Mouse (Mus musculus) C2C12 (cell line): ENCODE data around the gene Mfap1b. TPM values are rescaled to one million over a fixed set of nuclear protein-coding genes. Genes with fewer than 3 reads are reported as not detected.
A peak's percentile ranks its signal among the peaks of the same experiment; 100 is the strongest.
"Not testable (repeated sequence)": the region's sequence is repeated elsewhere in the genome, so short reads cannot be mapped to it uniquely, and the experiment has no call there.

ENCODE experiments used
- H3K27me3 ChIP-seq: one replicate; pipeline ENCODE4 v1.6.1; 2011; ENCODE audit not compliant: control insufficient read depth, insufficient read depth, insufficient read length
- H3K36me3 ChIP-seq: one replicate; pipeline ENCODE4 v1.6.1; 2011; ENCODE audit not compliant: control insufficient read depth, insufficient read depth
- H3K4me3 ChIP-seq: one replicate; pipeline ENCODE4 v1.5.1; 2011; ENCODE audit warnings: mild to moderate bottlenecking, control low read depth; ENCODE audit not compliant: poor library complexity, insufficient read depth, severe bottlenecking
- H3K79me2 ChIP-seq: one replicate; pipeline ENCODE4 v1.6.1; 2011; ENCODE audit not compliant: control insufficient read depth, insufficient read depth
- H3K79me3 ChIP-seq: one replicate; pipeline ENCODE4 v1.6.1; 2011; ENCODE audit warnings: low read depth, control low read depth
- H3ac ChIP-seq: one replicate; pipeline ENCODE3; 2011; ENCODE audit warnings: low read depth; ENCODE audit not compliant: control insufficient read depth, insufficient read length
- CEBPB ChIP-seq: IDR thresholded peaks from one replicate; pipeline ENCODE4 v1.6.1; 2011; ENCODE audit warnings: low read depth, mild to moderate bottlenecking, control low read depth, moderate library complexity
- CTCF ChIP-seq: IDR thresholded peaks from one replicate; pipeline ENCODE4 v1.5.1; 2011; ENCODE audit not compliant: control insufficient read depth, insufficient read depth, insufficient read length
- FOSL1 ChIP-seq: IDR thresholded peaks from one replicate; pipeline ENCODE4 v1.8.0; 2011; ENCODE audit warnings: mild to moderate bottlenecking, low read length; ENCODE audit not compliant: poor library complexity, insufficient read depth, severe bottlenecking
- MAX ChIP-seq: IDR thresholded peaks from one replicate; pipeline ENCODE4 v1.6.1; 2011; ENCODE audit warnings: mild to moderate bottlenecking, control low read depth
- MYOD1 ChIP-seq: IDR thresholded peaks from one replicate; pipeline ENCODE4 v1.6.1; 2011; ENCODE audit warnings: low read depth; ENCODE audit not compliant: control insufficient read depth, insufficient read length
- MYOG ChIP-seq: IDR thresholded peaks from one replicate; pipeline ENCODE4 v1.6.1; 2011; ENCODE audit not compliant: control insufficient read depth, insufficient read length; ENCODE audit errors: extremely low read depth
- USF1 ChIP-seq: IDR thresholded peaks from one replicate; pipeline ENCODE4 v1.6.1; 2011; ENCODE audit warnings: low read depth, mild to moderate bottlenecking, control low read depth, moderate library complexity
- polyA plus RNA-seq: library from polyadenylated mRNA; unstranded; fragments of >200 nt; fragmentation: generic; extraction: Trizol; gene quantifications from one replicate; pipeline ENCODE4 v1.2.1, GENCODE M21; 2012; ENCODE audit warnings: missing spikeins

Gene Mfap1b
- polyA plus RNA-seq, 1 experiment: 8.8 TPM

- no peak overlapping the region for H3ac ChIP-seq
- peaks cover 26% of the 10 kb centered on the region for H3K79me3 ChIP-seq
- H3K27me3 ChIP-seq: no peaks in the 10 kb centered on the region
- no peak overlapping the region for H3K4me3 ChIP-seq
- H3K79me2 ChIP-seq: peaks cover 52% of the 10 kb centered on the region
- TF ChIP-seq MYOG (no peak), MAX (no peak), USF1 (no peak), MYOD1 (no peak), CTCF (no peak), CEBPB (no peak), FOSL1 (no peak)
- peaks cover 22% of the 10 kb centered on the region for H3K36me3 ChIP-seq
These were observed 37.5 kb upstream of the Mfap1b start for GRCm38 (mm10) chr2:121511401-121511800.

GRCm38 (mm10) chr2:121509584-121509983, 35.7 kb upstream of the Mfap1b start:
- peaks cover 28% of the 10 kb centered on the region for H3K79me3 ChIP-seq
- H3ac ChIP-seq: peak overlapping the region; percentile 67
- peaks cover 58% of the 10 kb centered on the region for H3K79me2 ChIP-seq
- no peak for TF ChIP-seq USF1
- TF ChIP-seq CEBPB: no peak
- no peak for TF ChIP-seq FOSL1
- no peak for TF ChIP-seq MAX
- peaks cover 17% of the 10 kb centered on the region for H3K36me3 ChIP-seq
- no peak overlapping the region for H3K4me3 ChIP-seq
- no peaks in the 10 kb centered on the region for H3K27me3 ChIP-seq

DNA sequence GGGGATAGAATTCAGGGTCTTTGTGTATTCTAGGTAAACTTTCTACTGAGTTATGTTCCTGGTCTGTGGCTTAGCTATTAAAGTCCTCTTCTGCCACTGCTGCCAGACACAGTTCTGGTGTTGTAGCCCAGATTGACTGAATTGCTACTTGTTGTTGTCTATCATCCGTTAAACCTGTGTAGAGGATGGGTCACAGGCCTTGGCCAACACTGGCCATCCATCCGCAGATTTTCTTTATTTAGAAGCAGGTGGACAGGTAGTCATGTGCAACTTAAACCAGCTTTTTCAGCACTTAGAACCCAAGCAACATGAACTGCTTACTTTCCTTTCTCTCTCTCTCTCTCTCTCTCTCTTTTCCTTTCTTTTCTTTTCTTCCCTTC, 34.1 kb upstream of the Mfap1b start:
- peak overlapping the region; percentile 85 for H3K4me3 ChIP-seq
- H3K79me3 ChIP-seq: peaks cover 32% of the 10 kb centered on the region
- H3ac ChIP-seq: peak overlapping the region; percentile 18
- TF ChIP-seq FOSL1 (no peak), USF1 (no peak), CTCF (no peak), MYOD1 (no peak), MAX (no peak), CEBPB (no peak), MYOG (no peak)
- H3K36me3 ChIP-seq: peaks cover 13% of the 10 kb centered on the region
- peaks cover 63% of the 10 kb centered on the region for H3K79me2 ChIP-seq
- no peaks in the 10 kb centered on the region for H3K27me3 ChIP-seq

- H3K27me3 ChIP-seq: no peaks in the 10 kb centered on the region
- peak overlapping the region; percentile 85 for H3K4me3 ChIP-seq
- H3K36me3 ChIP-seq: peaks cover 13% of the 10 kb centered on the region
- H3K79me2 ChIP-seq: peaks cover 63% of the 10 kb centered on the region
- peak overlapping the region; percentile 40 for H3ac ChIP-seq
- H3K79me3 ChIP-seq: peaks cover 30% of the 10 kb centered on the region
- no peak for TF ChIP-seq MYOG
- TF ChIP-seq CTCF: no peak
These were observed 33.5 kb upstream of the Mfap1b start for GRCm38 (mm10) chr2:121507173-121507950.

DNA sequence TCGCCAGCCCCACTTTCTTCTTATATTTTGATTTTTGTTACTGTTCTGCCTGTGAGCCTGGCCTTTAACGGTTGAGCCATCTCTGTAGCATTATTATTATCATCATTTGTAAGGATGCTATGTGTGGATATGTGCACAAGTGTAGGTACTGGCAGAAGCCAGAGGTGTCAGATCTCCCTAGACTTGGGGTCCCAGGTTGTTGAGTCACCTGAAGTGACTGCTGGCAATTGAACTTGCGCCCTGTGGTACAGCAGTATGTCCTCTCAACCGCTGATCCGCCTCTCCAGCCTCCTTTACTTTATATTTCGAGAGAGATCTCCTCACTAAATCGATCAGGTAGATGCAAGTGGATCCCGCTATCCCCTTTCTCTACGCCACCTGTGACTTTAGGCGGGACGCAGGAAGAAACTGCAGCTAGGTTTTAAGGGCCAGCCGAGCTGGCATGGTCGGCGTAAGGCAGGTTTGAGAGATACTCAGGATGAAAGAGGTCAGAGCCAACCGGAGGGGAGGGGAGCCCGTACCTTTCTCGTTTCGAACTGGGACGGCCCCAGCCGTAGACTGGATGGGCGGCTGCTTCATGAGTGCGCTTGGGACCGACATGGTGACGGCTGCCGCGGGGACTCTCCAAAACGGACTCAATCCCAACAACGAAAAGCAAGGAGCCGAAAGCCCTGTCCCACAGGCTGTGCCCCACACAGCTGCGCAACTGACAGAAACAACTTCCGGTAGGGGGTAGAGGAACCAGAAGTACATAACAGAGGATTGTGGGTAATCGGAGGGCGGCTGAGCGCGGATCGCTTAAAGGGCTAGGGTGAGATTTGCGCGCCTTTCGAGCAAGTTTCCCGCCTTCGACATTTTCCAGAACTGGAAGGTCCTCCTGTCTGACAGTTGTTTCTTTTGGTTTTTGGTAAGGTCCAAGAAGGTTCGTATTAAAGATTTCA, 32.3 kb upstream of the Mfap1b start, which contains the start of the genes Mfap1a and Wdr76:
Mfap1a (minus strand) TSS at position 724 of the 941 bp plus-strand sequence.
Wdr76 (plus strand) TSS at position 782 of the 941 bp plus-strand sequence.
- TF ChIP-seq MAX: peak; percentile 38
- Histone ChIP-seq H3ac (peak within 1 kb of the TSS; percentile 44), H3K79me2 (peaks cover 61% of the 10 kb centered on the region), H3K4me3 (peak within 1 kb of the TSS; percentile 85), H3K36me3 (peaks cover 10% of the 10 kb centered on the region), H3K79me3 (peaks cover 26% of the 10 kb centered on the region)
- not testable (repeated sequence) for H3K27me3 ChIP-seq

GRCm38 (mm10) chr2:121501550-121501949, 27.7 kb upstream of the Mfap1b start:
- H3K4me3 ChIP-seq, H3ac ChIP-seq, H3K79me3 ChIP-seq, H3K27me3 ChIP-seq, H3K36me3 ChIP-seq: not testable (repeated sequence)
- H3K79me2 ChIP-seq: peaks cover 16% of the 10 kb centered on the region

DNA sequence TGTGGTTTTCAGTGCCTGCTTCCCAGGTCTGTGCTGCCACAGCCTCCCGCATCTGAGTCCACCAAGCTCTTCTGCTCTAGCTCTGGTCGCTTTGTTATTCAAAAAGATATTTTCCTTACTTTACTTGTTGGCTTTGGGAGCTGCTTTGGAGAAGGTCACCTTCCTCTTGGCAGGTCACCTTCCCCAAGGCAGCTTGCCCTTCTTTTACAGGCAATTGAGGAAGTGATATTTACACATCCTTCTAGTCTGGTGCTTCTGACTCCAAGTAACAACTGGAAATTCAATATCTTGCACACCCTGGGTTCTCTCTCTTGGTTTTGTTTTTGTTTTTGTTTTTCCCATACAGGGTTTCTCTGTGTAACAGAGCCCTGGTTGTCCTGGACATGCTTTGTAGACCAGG, 10.5 kb upstream of the Mfap1b start:
- H3K27me3 ChIP-seq, H3ac ChIP-seq, H3K36me3 ChIP-seq, H3K79me3 ChIP-seq, H3K4me3 ChIP-seq, H3K79me2 ChIP-seq: not testable (repeated sequence)
